Mouse (Mus musculus) bone marrow, adult 2 months (tissue): ENCODE results near the gene Fry.

ENCODE experiments used
- CTCF ChIP-seq: fragments of 200-500 bp; IDR thresholded peaks from 2 replicates; pipeline ENCODE4 v1.5.1; 2011; ENCODE audit warnings: low read length, control low read depth; ENCODE audit not compliant: control insufficient read depth, insufficient read depth
- POLR2A ChIP-seq: fragments of 200-500 bp; IDR thresholded peaks from 2 replicates; pipeline ENCODE4 v1.6.1; 2011; ENCODE audit warnings: low read depth, mild to moderate bottlenecking, control low read depth, low read length, borderline replicate concordance; ENCODE audit not compliant: control insufficient read depth

GRCm38 (mm10) chr5:150071738-150072137, 46.7 kb upstream of the Fry start:
- TF ChIP-seq POLR2A (no peak), CTCF (no peak)
